21 mouse cellular contexts compared by ENCODE assay signal in the genomic region with DNA sequence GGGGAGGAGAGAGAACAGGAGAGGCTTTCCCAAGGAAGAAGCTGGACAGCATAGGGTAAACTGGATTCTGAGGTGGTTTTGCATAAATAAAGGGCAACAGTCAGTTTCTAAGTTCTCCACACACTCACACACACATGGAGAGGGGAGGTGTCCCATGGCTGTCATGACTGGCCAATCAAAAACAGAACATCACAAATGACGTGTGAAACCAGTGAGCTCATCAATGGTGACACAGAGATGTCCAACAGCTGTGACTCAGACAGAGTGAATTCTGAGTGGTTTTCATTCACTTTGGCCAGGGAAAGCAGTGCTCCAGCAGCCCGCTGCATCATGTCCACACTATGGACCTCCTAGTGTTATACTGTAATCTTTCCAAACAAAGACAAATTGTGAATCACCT.
DNase-seq lines count a peak whose midpoint lies in the region; ATAC-seq and TF ChIP-seq lines count a peak whose summit lies in the region.
"Had no signal": no experiment of that assay in that cellular context is flagged by ENCODE, and none has a peak within 500 bp of the region (broad histone marks: within the 10 kb centered on the region; RNA-seq: fewer than 3 reads in every experiment).

No protein-coding gene starts in this region.

- no peak overlapping the region for H3K4me2 ChIP-seq in lung, postnatal 0 days (replicated peaks; ENCODE audit: low read depth, low read length)
- H3K4me2 ChIP-seq: forebrain, embryonic 13.5 days; heart, embryonic 11.5 days; hindbrain, embryonic 12.5 days had no signal

- DNase-seq in Muller cell, postnatal 12 days (ENCODE audit: inconsistent ontology term), result peak; percentile 68
- peak; percentile 17 for DNase-seq in lung, postnatal 0 days (ENCODE audit: low spot score)
- DNase-seq in lung, postnatal 25 days (ENCODE audit: low spot score), result peak; percentile 8
- no peak for DNase-seq in adrenal gland, postnatal 25 days
- no peak for DNase-seq in layer of hippocampus, postnatal 25 days (ENCODE audit: extremely low spot score in 1 of 2, low spot score in 1 of 2)
- DNase-seq: adrenal gland, adult 8-10 months; adrenal gland, postnatal 36 days; B cell, adult 2 months; cerebellum, adult 18-20 months; cerebellum, adult 9-10 months; cerebellum, postnatal 14 days; gastrocnemius, postnatal 10 days; heart, adult 11 months had no signal

- H3K27me3 ChIP-seq in lung, postnatal 0 days (replicated peaks; ENCODE audit: insufficient read depth, low read length), result no peaks in the 10 kb centered on the region
- H3K27me3 ChIP-seq: forebrain, embryonic 13.5 days; hindbrain, embryonic 12.5 days had no signal

- no peaks in the 10 kb centered on the region for H3K36me3 ChIP-seq in lung, postnatal 0 days (ENCODE audit: insufficient read depth, low read length)
- H3K36me3 ChIP-seq: forebrain, embryonic 10.5 days; G1E; hindbrain, embryonic 12.5 days had no signal

- TF ChIP-seq CTCF in lung, postnatal 0 days (IDR thresholded peaks at IDR 0.05), result no peak

- no peak overlapping the region for H3K9ac ChIP-seq in lung, postnatal 0 days (replicated peaks; ENCODE audit: low read depth)
- H3K9ac ChIP-seq: forebrain, embryonic 13.5 days; hindbrain, embryonic 12.5 days had no signal

- H3K9me3 ChIP-seq in lung, postnatal 0 days (ENCODE audit: low read length), result no peaks in the 10 kb centered on the region
- H3K9me3 ChIP-seq: forebrain, embryonic 10.5 days; forebrain, embryonic 13.5 days; G1E; hindbrain, embryonic 12.5 days had no signal

- H3K27ac ChIP-seq in lung, postnatal 0 days (ENCODE audit: low read length), result no peak overlapping the region
- H3K27ac ChIP-seq: forebrain, embryonic 10.5 days; forebrain, embryonic 13.5 days; hindbrain, embryonic 12.5 days had no signal

- WGBS in lung, postnatal 0 days, result 63% methylated on average over 2 of the region's 2 CpGs

- no peak for TF ChIP-seq EP300 in lung, postnatal 0 days (IDR thresholded peaks at IDR 0.05)

- ATAC-seq in lung, postnatal 0 days, result peak; percentile 58
- ATAC-seq in activated CD4-positive, CD25-positive, alpha-beta regulatory T cell, adult 4 months, result no peak
- ATAC-seq: forebrain, embryonic 13.5 days; forebrain, embryonic 16.5 days; hindbrain, embryonic 16.5 days had no signal

- H3K4me1 ChIP-seq in lung, postnatal 0 days (ENCODE audit: insufficient read depth, low read depth, low read length), result no peaks in the 10 kb centered on the region
- H3K4me1 ChIP-seq: forebrain, embryonic 13.5 days; hindbrain, embryonic 12.5 days had no signal

- H3K4me3 ChIP-seq in lung, postnatal 0 days (ENCODE audit: low read depth, low read length), result no peak overlapping the region
- H3K4me3 ChIP-seq: forebrain, embryonic 10.5 days; forebrain, embryonic 13.5 days; hindbrain, embryonic 12.5 days had no signal

Comparison
In these comparisons a context has a peak if more than half of its experiments do, and no peak if none do; other contexts are left out.
1. DNase-seq: peak in Muller cell, postnatal 12 days (single experiment), lung, postnatal 0 days (single experiment) and lung, postnatal 25 days (single experiment); none in adrenal gland, postnatal 25 days (single experiment) and layer of hippocampus, postnatal 25 days (0 of 2).